Mouse (Mus musculus) heart, postnatal 14 days (tissue): ENCODE results near the gene Zfp101. TPM values are rescaled to one million over a fixed set of nuclear protein-coding genes. Genes with fewer than 3 reads are reported as not detected.

Experiments
- DNase-seq, 2 experiments: peaks; one replicate each; pipeline ENCODE4 v3.0.0; 2021 to 2022
- intact Hi-C: fragments of 180-260 bp; cut with DNase I; formaldehyde crosslinking; loops from one replicate; pipeline ENCODE4 v1.15.1; 2025
- long read RNA-seq, 2 experiments: library from polyadenylated mRNA; stranded (forward); transcript quantifications; one replicate each; pipeline ENCODE4 v2.0.0; 2021
- total RNA-seq, 2 experiments: library from RNA; stranded (reverse); gene quantifications; 2 replicates each; pipeline ENCODE4 v1.2.3; 2021

Gene Zfp101
- 1 to 10 TPM; 4.6 to 4.9 TPM for total RNA-seq
- long read RNA-seq, experiment 1, partial matches to known transcripts, result 0 of 3 reads
- long read RNA-seq, experiment 1, other reads (novel, unspliced or antisense), result 2 of 3 reads
- long read RNA-seq, experiment 2, partial matches to known transcripts, result 0 of 2 reads
- long read RNA-seq, experiment 2, other reads (novel, unspliced or antisense), result 0 of 2 reads

- peak; percentile 81 to 90 for DNase-seq
- intact Hi-C loops, result loop anchor here (5.0 kb wide), 2 partner anchors 37 to 302 kb away; partner anchors contain the start of gene Zfp81
Measured at GRCm38 (mm10) chr17:33394182-33395034, at the start of gene Zfp101. Gene Zfp101 (minus strand): TSS chr17:33394641.

- intact Hi-C loops, result no loop called here
- DNase-seq, result no peak
Measured at GRCm38 (mm10) chr17:33441159-33441558, 46.7 kb upstream of the Zfp101 start.

DNA sequence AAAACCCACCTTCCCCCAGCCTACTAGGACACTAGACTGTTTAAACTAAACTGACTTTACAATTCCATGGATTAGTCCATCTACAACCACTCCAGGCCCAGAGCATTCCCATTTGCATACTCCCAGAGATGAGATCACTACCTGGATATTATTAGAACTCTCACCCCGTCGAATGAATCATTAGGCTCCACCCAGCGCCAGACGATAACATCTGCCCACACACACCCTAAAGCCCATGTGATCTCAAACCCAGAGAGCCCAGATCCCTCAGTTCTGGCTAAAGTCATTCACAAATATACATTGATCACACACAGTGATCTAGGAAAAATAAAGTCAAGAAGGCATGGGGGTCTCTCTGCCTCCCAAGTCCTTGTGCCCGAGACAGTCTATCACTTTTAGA, 45.5 kb upstream of the Zfp101 start:
- DNase-seq, result peak in 1 of 2 experiments; percentile 13
- intact Hi-C loops, result loop anchor here (1.0 to 10.0 kb wide), 4 partner anchors 52 to 362 kb away; no protein-coding TSS in a partner anchor

DNA sequence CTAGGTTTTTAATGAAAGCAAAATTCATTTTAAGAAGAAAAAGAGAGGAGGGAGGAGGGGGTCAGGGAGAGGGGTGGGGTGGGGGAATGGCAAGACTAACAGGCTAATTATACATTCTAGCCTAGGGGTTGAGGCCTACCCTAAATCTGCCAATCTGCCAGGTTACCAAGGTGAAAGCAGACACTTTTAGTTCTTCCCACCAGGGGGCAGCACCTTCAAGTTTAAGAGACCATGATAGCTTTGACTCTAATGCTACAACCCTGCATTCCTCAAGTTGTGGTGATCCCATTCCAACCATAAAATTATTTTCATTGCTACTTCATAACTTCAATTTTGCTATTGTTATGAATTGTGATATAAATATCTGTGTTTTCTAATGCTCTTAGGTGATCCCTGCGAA, 44.7 kb upstream of the Zfp101 start:
- DNase-seq, result peak; percentile 74 to 86
- intact Hi-C loops, result loop anchor here (1.0 to 10.0 kb wide), 4 partner anchors 53 to 363 kb away; no protein-coding TSS in a partner anchor

- intact Hi-C loops, result loop anchor here (10.0 kb wide), 1 partner anchor 293 kb away; no protein-coding TSS in a partner anchor
- no peak for DNase-seq
Measured at GRCm38 (mm10) chr17:33432019-33432946, 37.8 kb upstream of the Zfp101 start, which contains the start of gene Actl9. Gene Actl9 (plus strand): TSS chr17:33432896.

- no peak for DNase-seq
- intact Hi-C loops, result loop anchor here (5.0 kb wide), 1 partner anchor 35 kb away; the partner anchor contains the start of gene Zfp81
Measured at GRCm38 (mm10) chr17:33392271-33392670, 2.2 kb downstream of the Zfp101 start.

DNA sequence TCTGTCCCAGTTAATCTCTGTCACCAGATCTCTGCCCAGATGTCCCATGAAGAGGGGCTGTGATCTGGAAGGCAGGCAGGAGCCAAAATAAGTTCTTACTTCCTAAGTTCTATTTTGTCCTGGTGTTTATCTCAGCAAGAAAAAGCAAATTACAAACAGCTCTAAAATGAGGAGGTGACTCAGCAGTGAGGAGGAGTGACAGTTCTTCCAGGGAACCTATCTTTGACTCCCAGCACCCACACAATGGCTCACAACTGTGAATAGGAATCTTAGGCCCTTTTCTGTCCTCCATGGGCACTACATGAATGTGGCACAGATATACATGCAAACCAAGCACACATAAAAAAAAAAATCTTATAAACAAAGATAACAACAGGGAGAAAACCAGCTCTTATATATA, 8.7 kb downstream of the Zfp101 start:
- intact Hi-C loops, result no loop called here
- no peak for DNase-seq

GRCm38 (mm10) chr17:33372795-33373194, 21.6 kb downstream of the Zfp101 start:
- intact Hi-C loops, result no loop called here
- DNase-seq, result no peak

- peak; percentile 75 to 84 for DNase-seq
- intact Hi-C loops, result loop anchor here (1.0 to 5.0 kb wide), 2 partner anchors 12 to 34 kb away; partner anchors contain the start of gene Zfp101
Measured at GRCm38 (mm10) chr17:33358411-33359384, 35.7 kb downstream of the Zfp101 start, which contains the start of gene Zfp81. Gene Zfp81 (minus strand): TSS chr17:33358878.

DNA sequence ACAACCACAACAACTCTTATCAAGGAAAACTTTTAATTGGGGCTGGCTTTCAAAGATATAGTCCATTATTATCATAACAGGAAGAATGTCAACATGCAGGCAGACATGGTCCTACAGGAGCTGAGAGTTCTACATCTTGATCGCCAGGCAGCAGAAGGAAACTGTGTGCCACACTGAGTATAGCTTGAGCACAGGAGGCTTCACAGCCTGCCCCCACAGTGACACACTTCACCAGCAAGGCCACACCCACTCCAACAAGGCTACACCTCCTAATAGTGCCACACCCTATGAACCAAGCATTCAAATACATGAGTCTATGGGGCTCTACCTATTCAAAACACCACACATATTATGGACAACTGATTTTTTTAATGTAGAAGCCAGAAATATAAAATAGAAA, 41.5 kb downstream of the Zfp101 start:
- intact Hi-C loops, result no loop called here
- no peak for DNase-seq

Other genes with a start within 250 kb of the Zfp101 start
- not detected for gene Olfr55, start 226.2 kb downstream of the Zfp101 start, total RNA-seq
- not detected for gene Olfr239, start 203.3 kb downstream of the Zfp101 start, total RNA-seq
- gene Olfr1564, start 173.0 kb downstream of the Zfp101 start, total RNA-seq, result under 1 TPM; 0.26 to 0.27 TPM
- gene Zfp955a, start 139.5 kb downstream of the Zfp101 start, total RNA-seq, result 10 to 100 TPM; 11.2 to 12.4 TPM
- not detected for gene Olfr63, start 130.0 kb downstream of the Zfp101 start, total RNA-seq
- gene Zfp955b, start 105.1 kb downstream of the Zfp101 start, total RNA-seq, result 10 to 100 TPM; 12.8 to 14.2 TPM
- gene Zfp81, start 35.8 kb downstream of the Zfp101 start, total RNA-seq, result 1 to 10 TPM; 6.0 to 6.1 TPM
- not detected for gene Actl9, start 38.3 kb upstream of the Zfp101 start, total RNA-seq
- gene Adamts10, start 129.6 kb upstream of the Zfp101 start, total RNA-seq, result 10 to 100 TPM; 31.7 to 38.4 TPM
- gene Myo1f, start 161.1 kb upstream of the Zfp101 start, total RNA-seq, result 1 to 10 TPM; 2.1 to 3.1 TPM
- 10 to 100 TPM; 12.8 to 15.5 TPM for gene Zfp414, start 234.4 kb upstream of the Zfp101 start, total RNA-seq
- gene Pram1, start 243.4 kb upstream of the Zfp101 start, total RNA-seq, result under 1 TPM; 0.24 to 0.39 TPM